Mouse (Mus musculus): ENCODE measurements around the gene Cnep1r1. TPM values are rescaled to one million over a fixed set of nuclear protein-coding genes. Genes with fewer than 3 reads are reported as not detected.

The Cnep1r1 gene
- polyA plus RNA-seq, 1 experiment from 2014 or later, result 35.6 TPM

DNA sequence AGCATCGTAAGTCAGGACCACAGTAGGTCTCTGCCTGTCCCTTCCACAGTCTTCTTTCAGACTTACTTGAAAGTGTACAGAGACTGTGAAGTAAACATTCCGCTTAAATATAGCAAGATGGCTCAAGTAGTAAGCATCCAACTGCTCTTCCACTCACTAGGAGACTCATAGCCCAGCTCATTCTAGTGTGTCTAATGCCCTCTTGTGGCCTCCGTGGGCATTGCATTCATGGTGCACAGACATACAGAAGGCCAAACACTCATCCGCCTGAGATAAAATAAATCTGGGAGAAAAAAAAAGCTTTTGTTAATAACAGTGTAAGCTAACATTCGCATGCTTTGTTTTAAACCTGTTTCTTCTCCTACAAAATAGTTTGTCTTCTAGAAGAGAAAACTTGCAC lies 42.9 kb downstream of the Cnep1r1 start:
- DNase-seq (ENCODE audit: low spot score, missing footprints) (peak; percentile 97), ATAC-seq (ENCODE audit: low FRiP score) (no peak)
- Histone ChIP-seq H3K36me3 (ENCODE audit: control insufficient read depth, insufficient read depth, low read length) (peaks cover 13% of the 10 kb centered on the region), H3K9me3 (ENCODE audit: control insufficient read depth, low read length) (no peaks in the 10 kb centered on the region), H3K9ac (ENCODE audit: low read length) (no peak overlapping the region), H3K4me1 (ENCODE audit: control insufficient read depth, insufficient read depth, low read length) (no peaks in the 10 kb centered on the region), H3K27me3 (ENCODE audit: control insufficient read depth, insufficient read depth, low read length) (no peaks in the 10 kb centered on the region), H3K4me2 (no peak overlapping the region), H3K4me3 (ENCODE audit: low read depth, low read length) (no peak overlapping the region), H3K27ac (ENCODE audit: low read depth, low read length) (no peak overlapping the region)
- WGBS, result 76% methylated on average over 5 of the region's 5 CpGs

DNA sequence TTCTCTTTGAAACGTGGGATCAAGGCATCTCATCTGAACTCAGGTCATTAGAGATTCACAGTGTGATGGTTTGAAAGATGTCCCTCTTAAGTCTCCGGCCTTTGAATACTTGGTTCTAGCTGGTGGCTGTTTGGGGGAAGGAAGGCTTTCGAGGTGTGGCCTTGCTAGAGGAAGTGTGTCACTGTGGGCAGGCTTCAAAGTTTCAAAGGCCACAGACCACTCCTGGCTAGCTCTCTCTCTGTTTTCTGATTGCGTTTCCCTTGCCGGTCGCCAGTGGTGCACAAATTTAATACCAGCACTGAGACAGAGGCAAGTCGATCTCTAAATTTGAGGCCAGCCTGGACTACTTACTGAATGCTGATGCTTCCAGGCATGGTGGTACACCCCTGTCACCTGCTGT lies 56.7 kb downstream of the Cnep1r1 start:
- Histone ChIP-seq H3K4me3 (ENCODE audit: low read depth, low read length) (no peak overlapping the region), H3K27me3 (ENCODE audit: control insufficient read depth, insufficient read depth, low read length) (no peaks in the 10 kb centered on the region), H3K9ac (ENCODE audit: low read length) (no peak overlapping the region), H3K36me3 (ENCODE audit: control insufficient read depth, insufficient read depth, low read length) (peaks cover 3% of the 10 kb centered on the region), H3K4me1 (ENCODE audit: control insufficient read depth, insufficient read depth, low read length) (no peaks in the 10 kb centered on the region), H3K9me3 (ENCODE audit: control insufficient read depth, low read length) (no peaks in the 10 kb centered on the region), H3K4me2 (no peak overlapping the region), H3K27ac (ENCODE audit: low read depth, low read length) (no peak overlapping the region)
- WGBS, result 93% methylated on average over 7 of the region's 7 CpGs
- ATAC-seq (ENCODE audit: low FRiP score) (no peak), DNase-seq (ENCODE audit: low spot score, missing footprints) (no peak)

DNA sequence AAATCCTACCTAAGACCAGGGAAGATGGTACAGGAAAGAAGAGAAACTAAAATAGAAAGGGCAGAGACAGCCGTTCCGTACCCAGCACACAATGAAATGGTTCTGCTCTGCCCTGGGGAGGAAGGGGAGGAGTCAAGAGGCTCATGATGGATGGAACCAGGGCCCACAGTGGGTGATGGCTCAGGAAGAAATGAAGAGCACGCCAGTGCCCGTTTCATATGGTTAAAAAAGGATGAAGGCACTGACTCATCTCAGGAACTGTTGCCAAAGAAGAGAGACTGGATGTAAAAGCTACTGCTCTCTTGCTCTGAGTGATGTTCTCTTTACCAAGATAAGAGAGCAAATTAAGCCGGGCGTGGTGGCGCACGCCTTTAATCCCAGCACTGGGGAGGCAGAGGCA lies 58.7 kb downstream of the Cnep1r1 start:
- Histone ChIP-seq H3K36me3 (ENCODE audit: control insufficient read depth, insufficient read depth, low read length) (no peaks in the 10 kb centered on the region), H3K4me2 (no peak overlapping the region), H3K4me3 (ENCODE audit: low read depth, low read length) (no peak overlapping the region), H3K9ac (ENCODE audit: low read length) (no peak overlapping the region), H3K27me3 (ENCODE audit: control insufficient read depth, insufficient read depth, low read length) (no peaks in the 10 kb centered on the region), H3K27ac (ENCODE audit: low read depth, low read length) (no peak overlapping the region), H3K4me1 (ENCODE audit: control insufficient read depth, insufficient read depth, low read length) (no peaks in the 10 kb centered on the region), H3K9me3 (ENCODE audit: control insufficient read depth, low read length) (no peaks in the 10 kb centered on the region)
- DNase-seq (ENCODE audit: low spot score, missing footprints) (no peak), ATAC-seq (ENCODE audit: low FRiP score) (no peak)
- 92% methylated on average over 8 of the region's 8 CpGs for WGBS

DNA sequence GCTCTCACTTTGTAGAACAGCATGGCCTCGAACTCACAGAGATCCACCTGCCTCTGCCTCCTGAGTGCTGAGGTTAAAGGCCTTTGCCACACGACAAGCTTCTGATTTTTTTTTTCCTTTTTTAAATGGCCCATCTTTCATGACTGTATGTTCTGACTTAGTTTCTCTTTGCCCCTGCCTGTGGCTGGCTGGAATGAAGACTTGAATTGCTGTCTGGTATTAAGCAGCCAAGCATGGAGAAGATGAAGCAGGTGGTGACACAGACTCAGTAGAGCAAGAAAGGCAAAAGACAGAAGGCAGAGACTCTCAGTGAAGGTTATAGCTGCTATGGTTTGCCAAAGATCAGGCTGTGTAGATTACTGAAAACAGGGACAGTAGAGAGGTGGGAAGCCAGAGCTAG lies 64.6 kb downstream of the Cnep1r1 start:
- WGBS, result 75% methylated on average over 2 of the region's 2 CpGs
- H3K27ac ChIP-seq (ENCODE audit: low read depth, low read length), result no peak overlapping the region
- no peak overlapping the region for H3K4me2 ChIP-seq
- no peak overlapping the region for H3K4me3 ChIP-seq (ENCODE audit: low read depth, low read length)
- no peaks in the 10 kb centered on the region for H3K36me3 ChIP-seq (ENCODE audit: control insufficient read depth, insufficient read depth, low read length)
- H3K9me3 ChIP-seq (ENCODE audit: control insufficient read depth, low read length), result no peaks in the 10 kb centered on the region
- no peak overlapping the region for H3K9ac ChIP-seq (ENCODE audit: low read length)
- H3K27me3 ChIP-seq (ENCODE audit: control insufficient read depth, insufficient read depth, low read length), result no peaks in the 10 kb centered on the region
- DNase-seq (ENCODE audit: low spot score, missing footprints), result no peak
- no peaks in the 10 kb centered on the region for H3K4me1 ChIP-seq (ENCODE audit: control insufficient read depth, insufficient read depth, low read length)
- no peak for ATAC-seq (ENCODE audit: low FRiP score)

Small RNA genes within 50 kb of the gene (microRNA-seq; reads per million reads assigned to microRNA genes)
- 0.76 reads per million for gene Mir7071

Other genes starting within 250 kb of the Cnep1r1 start
- 40.3 and 43.4 TPM in 2 replicates for gene Zfp423, start 159.2 kb upstream of the Cnep1r1 start, polyA plus RNA-seq (2014; fragmentation: Nextera tagmentation; extraction: Ambion mirVana)
- 45.6 and 46.0 TPM in 2 replicates for gene Heatr3, start 19.1 kb downstream of the Cnep1r1 start, polyA plus RNA-seq (2014; fragmentation: Nextera tagmentation; extraction: Ambion mirVana)
- gene Tent4b, start 80.4 kb downstream of the Cnep1r1 start, polyA plus RNA-seq (2014; fragmentation: Nextera tagmentation; extraction: Ambion mirVana), result 12.5 and 15.0 TPM in 2 replicates
- 1.8 and 2.1 TPM in 2 replicates for gene Adcy7, start 153.6 kb downstream of the Cnep1r1 start, polyA plus RNA-seq (2014; fragmentation: Nextera tagmentation; extraction: Ambion mirVana)
- gene Brd7, start 243.4 kb downstream of the Cnep1r1 start, polyA plus RNA-seq (2014; fragmentation: Nextera tagmentation; extraction: Ambion mirVana), result 85.7 and 89.2 TPM in 2 replicates

Measured in midbrain, embryonic 11.5 days (tissue).